Mouse (Mus musculus): ENCODE results near the gene Ranbp2.

The Ranbp2 gene

GRCm38 (mm10) chr10:58446384-58447279, at the start of gene Ranbp2:
Gene Ranbp2, plus strand, starts transcription at chr10:58446920.
- WGBS = under 1% methylated on average over 91 of the region's 91 CpGs

- 93% methylated on average over 8 of the region's 8 CpGs for WGBS
Measured at GRCm38 (mm10) chr10:58398941-58399340, 47.8 kb upstream of the Ranbp2 start.

GRCm38 (mm10) chr10:58401838-58402237, 44.9 kb upstream of the Ranbp2 start:
- 32% methylated on average over 3 of the region's 3 CpGs for WGBS

GRCm38 (mm10) chr10:58404639-58405038, 42.1 kb upstream of the Ranbp2 start:
- WGBS = 51% methylated on average over 6 of the region's 6 CpGs

GRCm38 (mm10) chr10:58405285-58405948, 41.3 kb upstream of the Ranbp2 start:
- 58% methylated on average over 4 of the region's 4 CpGs for WGBS

- WGBS = 73% methylated on average over 2 of the region's 2 CpGs
Measured at GRCm38 (mm10) chr10:58405949-58406305, 40.8 kb upstream of the Ranbp2 start.

GRCm38 (mm10) chr10:58412331-58412730, 34.4 kb upstream of the Ranbp2 start:
- 92% methylated on average over 4 of the region's 4 CpGs for WGBS

GRCm38 (mm10) chr10:58416702-58417101, 30.0 kb upstream of the Ranbp2 start:
- 75% methylated on average over 3 of the region's 3 CpGs for WGBS

GRCm38 (mm10) chr10:58418290-58418971, 28.3 kb upstream of the Ranbp2 start:
- 72% methylated on average over 10 of the region's 10 CpGs for WGBS

GRCm38 (mm10) chr10:58427930-58428329, 18.8 kb upstream of the Ranbp2 start:
- WGBS = 93% methylated on average over 2 of the region's 2 CpGs

GRCm38 (mm10) chr10:58445850-58446249, 870 bp upstream of the Ranbp2 start:
- WGBS = 6% methylated on average over 9 of the region's 9 CpGs

- under 1% methylated on average over 32 of the region's 32 CpGs for WGBS
Measured at GRCm38 (mm10) chr10:58447280-58447781, 611 bp downstream of the Ranbp2 start.

- 74% methylated on average over 1 of the region's 1 CpGs for WGBS
Measured at GRCm38 (mm10) chr10:58452185-58452584, 5.5 kb downstream of the Ranbp2 start.

- 96% methylated on average over 1 of the region's 1 CpGs for WGBS
Measured at GRCm38 (mm10) chr10:58459896-58460295, 13.2 kb downstream of the Ranbp2 start.

- WGBS = 35% methylated on average over 5 of the region's 5 CpGs
Measured at GRCm38 (mm10) chr10:58477086-58477755, 30.5 kb downstream of the Ranbp2 start.

GRCm38 (mm10) chr10:58478071-58478578, 31.4 kb downstream of the Ranbp2 start:
- 44% methylated on average over 2 of the region's 2 CpGs for WGBS

- WGBS = 49% methylated on average over 4 of the region's 4 CpGs
Measured at GRCm38 (mm10) chr10:58479954-58480490, 33.3 kb downstream of the Ranbp2 start.

- 74% methylated on average over 5 of the region's 5 CpGs for WGBS
Measured at GRCm38 (mm10) chr10:58491031-58491430, 44.3 kb downstream of the Ranbp2 start.

GRCm38 (mm10) chr10:58495637-58496036, 48.9 kb downstream of the Ranbp2 start:
- WGBS = 84% methylated on average over 2 of the region's 2 CpGs

- 2% methylated on average over 50 of the region's 50 CpGs for WGBS
Measured at GRCm38 (mm10) chr10:58497320-58498284, 50.9 kb downstream of the Ranbp2 start, which contains the start of gene Ccdc138. Gene Ccdc138, plus strand, starts transcription at chr10:58497948.

All from cerebral cortex, adult 2 months (tissue).